Mouse (Mus musculus): ENCODE measurements around the gene Lmx1b. TPM values are rescaled to one million over a fixed set of nuclear protein-coding genes. Genes with fewer than 3 reads are reported as not detected.

The Lmx1b gene
- total RNA-seq, 2 experiments from 2014 or later, result 0.13 to 0.25 TPM

DNA sequence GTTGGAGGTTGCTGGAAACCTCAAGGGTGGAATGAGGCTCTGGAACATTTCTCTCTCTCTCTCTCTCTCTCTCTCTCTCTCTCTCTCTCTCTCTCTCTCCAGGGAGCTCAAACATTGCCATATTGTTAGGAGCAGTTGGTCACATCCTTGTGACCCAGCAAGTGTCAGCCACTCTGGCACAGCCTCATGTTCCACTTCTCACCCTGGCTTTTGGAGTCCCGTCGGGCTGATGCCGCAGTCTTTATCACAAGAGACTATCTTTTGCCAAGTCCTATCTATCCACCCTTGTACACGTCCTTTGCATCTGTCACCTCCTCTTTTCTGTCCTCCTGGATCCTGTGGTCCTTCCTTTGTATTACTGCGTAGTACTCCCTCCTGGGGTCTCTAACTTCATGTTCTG, 94.3 kb downstream of the Lmx1b start:
- intact Hi-C loops (cut with DNase I), result no loop called here
- DNase-seq, result no peak

DNA sequence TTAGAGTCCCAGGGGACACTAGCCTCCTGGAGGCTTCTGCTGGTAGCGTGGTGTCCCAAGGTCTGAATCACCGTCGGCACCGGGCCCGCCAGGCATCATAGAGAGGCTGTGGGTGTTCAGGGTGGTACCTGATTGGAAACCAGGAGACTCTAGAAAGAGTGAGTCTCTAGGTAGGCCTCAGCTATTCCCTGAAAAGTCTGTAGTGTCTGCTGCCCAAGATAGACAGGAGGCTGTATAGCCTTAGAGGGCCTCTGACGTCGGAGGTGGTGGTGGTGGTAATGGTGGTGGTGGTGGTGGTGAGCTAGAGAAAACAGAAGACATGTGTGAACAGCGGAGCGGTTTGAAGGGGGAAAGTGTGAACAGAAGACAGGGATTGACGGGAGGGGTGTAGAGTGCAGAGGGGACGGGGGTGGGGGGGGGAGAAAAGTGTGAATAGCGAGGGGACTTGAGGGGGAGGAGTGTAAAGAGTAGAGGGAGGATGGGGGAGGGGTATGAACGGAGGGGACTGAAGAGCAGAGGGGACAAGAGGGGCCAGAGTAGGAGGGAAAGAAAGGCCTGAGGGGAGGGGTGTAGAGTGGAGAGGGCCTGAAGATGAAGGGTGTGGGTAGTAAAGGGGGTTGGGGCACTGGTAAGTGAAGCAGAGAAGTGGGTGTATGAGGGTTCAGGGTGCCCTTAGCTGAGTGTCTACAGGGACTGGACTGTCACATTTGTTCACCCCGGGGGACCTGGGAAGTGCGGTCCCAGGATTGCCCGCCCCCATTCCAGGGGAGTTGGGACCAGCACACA, 95.3 kb downstream of the Lmx1b start:
- no peak for DNase-seq
- intact Hi-C loops (cut with DNase I), result loop anchor here (5.0 kb wide), 1 partner anchor 58 kb away; no protein-coding TSS in a partner anchor

DNA sequence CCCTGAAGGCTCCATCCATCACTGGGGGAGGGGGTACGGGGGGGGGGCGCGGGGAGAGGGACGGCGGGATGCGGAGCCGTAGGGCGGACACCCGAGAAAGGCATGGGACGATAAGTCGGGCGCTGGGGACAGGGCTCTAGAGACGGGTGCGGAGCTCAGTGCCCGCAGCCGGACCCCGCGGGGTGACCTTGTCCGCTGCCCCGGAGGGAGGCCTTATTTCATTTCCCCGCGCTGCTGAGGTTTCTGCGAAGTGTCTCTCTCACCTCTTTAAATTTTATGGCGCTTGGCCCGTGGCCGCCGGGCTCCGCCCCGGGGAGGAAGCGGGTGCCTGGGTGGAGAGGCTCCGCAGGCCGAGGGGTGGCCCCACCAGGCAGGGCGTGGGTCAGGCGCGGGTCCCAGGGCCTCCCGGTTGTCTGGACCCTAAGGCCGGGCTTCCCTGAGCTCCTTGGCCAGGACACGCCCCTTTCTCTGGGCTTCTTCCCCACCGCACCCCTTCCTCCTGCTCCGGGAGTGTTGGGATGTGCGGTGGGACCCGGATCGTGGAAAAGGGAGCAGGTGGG, 96.0 kb downstream of the Lmx1b start:
- DNase-seq, result no peak
- intact Hi-C loops (cut with DNase I), result loop anchor here (5.0 kb wide), 1 partner anchor 57 kb away; no protein-coding TSS in a partner anchor

GRCm38 (mm10) chr2:33543429-33544202, 96.7 kb downstream of the Lmx1b start:
- intact Hi-C loops (cut with DNase I), result loop anchor here (5.0 kb wide), 1 partner anchor 56 kb away; no protein-coding TSS in a partner anchor
- DNase-seq, result no peak

DNA sequence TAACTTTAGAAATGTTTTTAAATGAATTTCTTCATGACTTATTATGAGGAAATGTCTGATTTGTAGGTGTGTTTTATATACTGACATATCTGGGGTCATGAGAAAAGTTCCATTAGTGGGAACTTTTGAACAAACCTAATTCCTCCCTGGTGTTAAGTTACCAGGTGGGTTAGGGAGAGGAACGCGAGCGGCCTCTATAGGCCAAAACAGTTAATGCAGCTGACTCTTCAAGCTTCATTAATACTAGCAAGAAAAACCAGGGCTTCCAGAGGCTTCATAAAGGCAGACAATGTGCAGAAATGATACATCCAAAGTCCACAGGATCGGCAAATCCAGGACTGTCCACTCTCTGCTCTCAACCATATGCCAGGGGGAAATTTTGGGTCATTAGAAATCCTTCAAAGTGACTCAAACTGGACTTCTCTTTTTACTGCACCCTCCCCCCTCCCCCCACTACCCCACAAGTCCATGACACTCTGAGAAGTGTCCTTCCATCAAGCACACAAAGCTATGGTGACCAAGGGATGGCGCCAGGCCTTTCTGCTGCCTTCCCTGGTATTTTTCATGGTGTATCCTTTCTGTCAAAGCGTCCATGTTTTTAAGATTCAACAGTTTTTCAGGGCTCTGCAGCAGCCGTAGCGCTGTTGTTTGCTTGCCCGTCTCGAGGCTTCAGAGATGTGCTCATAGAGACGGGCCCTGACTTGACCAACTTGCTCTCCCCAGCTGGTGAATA, 97.4 kb downstream of the Lmx1b start:
- intact Hi-C loops (cut with DNase I), result loop anchor here (5.0 kb wide), 1 partner anchor 56 kb away; no protein-coding TSS in a partner anchor
- no peak for DNase-seq

DNA sequence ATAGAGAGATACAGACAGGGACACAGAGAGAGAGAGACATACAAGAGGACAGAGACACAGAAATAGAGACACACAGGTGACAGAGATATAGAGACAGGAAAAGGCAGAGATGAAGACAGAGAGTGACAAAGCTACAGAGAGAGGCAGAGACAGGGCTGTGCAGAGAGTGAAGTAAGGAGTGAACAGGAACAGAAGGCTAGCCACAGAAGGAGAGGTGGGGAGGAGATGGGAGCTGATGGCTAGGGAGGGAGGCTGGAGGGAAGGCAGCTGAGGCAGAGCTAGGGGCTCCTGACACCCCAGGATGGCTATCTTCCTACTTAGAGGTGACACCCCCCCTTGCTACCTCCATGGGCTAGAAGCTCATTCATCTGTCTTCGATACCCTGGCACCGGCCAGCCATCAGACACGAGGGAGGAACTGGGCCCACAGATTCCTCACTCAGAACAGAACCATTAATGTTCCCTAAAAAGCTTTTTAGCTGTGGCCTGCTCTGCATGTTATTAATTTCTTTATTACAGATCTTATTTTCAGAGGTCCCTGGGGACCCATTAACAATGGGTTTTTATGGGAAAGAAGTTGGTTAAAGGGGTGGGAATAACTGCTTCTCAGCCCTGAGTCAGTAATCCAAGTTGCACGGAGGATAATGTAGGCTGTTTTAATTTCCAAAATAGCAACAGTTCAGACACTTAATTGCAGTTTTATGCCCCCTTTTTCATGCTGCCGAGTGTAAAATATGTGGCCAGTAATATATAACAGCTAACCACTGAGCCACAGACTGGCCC, 114.8 kb downstream of the Lmx1b start:
- intact Hi-C loops (cut with DNase I), result no loop called here
- DNase-seq, result no peak

- intact Hi-C loops (cut with DNase I), result no loop called here
These were observed 124.5 kb downstream of the Lmx1b start for GRCm38 (mm10) chr2:33515856-33516255.

DNA sequence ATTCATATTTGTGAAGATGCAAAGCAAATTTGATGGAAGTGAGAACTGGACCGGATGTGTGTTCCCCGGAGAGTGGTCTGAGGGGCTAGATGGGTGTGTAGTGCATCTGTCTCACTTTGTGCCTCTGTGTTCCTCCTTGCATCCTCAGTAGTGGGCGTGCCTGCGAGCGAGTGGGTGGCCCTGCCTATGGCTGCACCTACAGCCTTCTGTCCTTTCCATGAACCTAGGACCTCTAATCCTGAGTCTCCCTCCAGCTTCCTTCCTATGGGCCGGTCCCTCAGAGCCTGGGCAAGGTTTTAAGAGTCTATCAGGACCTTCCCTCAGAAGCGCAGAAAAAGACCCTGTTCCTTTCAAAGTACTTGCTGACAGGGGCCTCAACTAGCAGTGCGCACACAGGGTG, 124.9 kb downstream of the Lmx1b start:
- DNase-seq, result no peak
- intact Hi-C loops (cut with DNase I), result no loop called here

More at GRCm38 (mm10) chr2:33515856-33516255, 124.5 kb downstream of the Lmx1b start:
- DNase-seq, result no peak

Other genes starting within 250 kb of the Lmx1b start
- gene Zbtb34, start 209.2 kb downstream of the Lmx1b start, total RNA-seq (2021), result 1 to 10 TPM; 4.1 to 4.9 TPM
- 10 to 100 TPM; 10.7 to 14.5 TPM for gene Zbtb43, start 172.0 kb downstream of the Lmx1b start, total RNA-seq (2021)
- 10 to 100 TPM; 25.2 to 27.4 TPM for gene Mvb12b, start 247.4 kb upstream of the Lmx1b start, total RNA-seq (2021)